Mouse (Mus musculus) thymus, adult 2 months (tissue): ENCODE measurements around the gene Ankrd33.

Source experiments
- CTCF ChIP-seq: fragments of 200-500 bp; IDR thresholded peaks from 2 replicates; pipeline ENCODE4 v1.5.1; 2012; ENCODE audit warnings: mild to moderate bottlenecking, control low read depth, low read length, moderate library complexity, borderline replicate concordance; ENCODE audit not compliant: control insufficient read depth, poor library complexity, insufficient read depth; ENCODE audit errors: extremely low read depth
- POLR2A ChIP-seq: fragments of 200-500 bp; IDR thresholded peaks from 2 replicates; pipeline ENCODE4 v1.6.1; 2012; ENCODE audit warnings: mild to moderate bottlenecking, low read length, control low read depth, moderate library complexity; ENCODE audit not compliant: control insufficient read depth, poor library complexity, insufficient read depth; ENCODE audit errors: extremely low read depth

DNA sequence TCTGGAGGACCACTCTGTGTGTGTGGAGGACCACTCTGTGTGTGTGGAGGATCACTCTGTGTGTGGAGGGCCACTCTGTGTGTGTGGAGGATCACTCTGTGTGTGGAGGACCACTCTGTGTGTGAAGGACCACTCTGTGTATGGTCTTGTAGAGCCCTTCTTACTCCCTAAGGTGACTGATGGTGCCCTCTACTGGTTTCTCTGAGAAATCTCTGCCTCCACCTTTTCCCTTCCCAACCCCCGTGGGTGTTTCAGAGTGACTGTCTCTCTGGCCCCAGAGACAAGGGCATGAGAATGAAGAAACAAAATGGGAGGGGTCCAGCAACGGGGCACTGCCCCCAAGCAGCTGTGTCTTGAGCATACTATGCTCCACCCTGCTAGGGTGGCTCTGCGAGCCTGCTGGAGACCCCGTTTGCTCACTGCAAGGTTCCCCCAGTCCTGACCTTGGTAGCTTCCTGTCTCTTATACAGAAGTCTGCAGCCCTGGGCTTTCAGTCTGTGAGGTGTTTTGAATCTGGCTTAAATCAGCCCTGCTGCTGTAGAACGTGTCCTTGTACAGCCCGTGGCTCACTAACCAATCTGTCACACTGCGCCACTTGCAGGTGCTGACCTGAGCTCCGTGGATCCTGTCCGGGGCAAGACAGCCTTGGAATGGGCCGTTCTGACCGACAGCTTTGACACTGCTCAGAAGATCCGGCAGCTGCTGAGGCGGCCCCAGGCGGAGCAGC lies 3.0 kb downstream of the Ankrd33 start:
- no peak for TF ChIP-seq CTCF
- TF ChIP-seq POLR2A: no peak
